Mouse (Mus musculus) stomach, postnatal 0 days (tissue): ENCODE results near the gene Degs2. TPM values are rescaled to one million over a fixed set of nuclear protein-coding genes. Genes with fewer than 3 reads are reported as not detected.

ENCODE experiments used
- ATAC-seq: fragments of 200-750 bp; cut with Nextera tagmentation; 2 replicates; pipeline ENCODE4 v1.8.0; 2017; ENCODE audit not compliant: low FRiP score, low TSS enrichment
- DNase-seq: peaks from one replicate; pipeline ENCODE4 v3.0.0-alpha.2; 2016; ENCODE audit warnings: low spot score
- H3K27ac ChIP-seq: fragments of 300-500 bp; sonication (generic); replicated peaks from 2 replicates; pipeline ENCODE4 v1.5.1; 2014; ENCODE audit warnings: mild to moderate bottlenecking, control low read depth
- H3K27me3 ChIP-seq: fragments of 300-500 bp; sonication (generic); 2 replicates; pipeline ENCODE4 v1.6.1; 2014; ENCODE audit warnings: low read length; ENCODE audit not compliant: control insufficient read depth, insufficient read depth
- H3K36me3 ChIP-seq: fragments of 300-500 bp; sonication (generic); 2 replicates; pipeline ENCODE4 v1.6.1; 2014; ENCODE audit warnings: low read length, mixed read lengths; ENCODE audit not compliant: control insufficient read depth, insufficient read depth
- H3K4me1 ChIP-seq: fragments of 300-500 bp; sonication (generic); replicated peaks from 2 replicates; pipeline ENCODE4 v1.6.1; 2014; ENCODE audit warnings: antibody characterized with exemption; ENCODE audit not compliant: control insufficient read depth, insufficient read depth
- H3K4me2 ChIP-seq: fragments of 300-500 bp; sonication (generic); replicated peaks from 2 replicates; pipeline ENCODE4 v1.6.1; 2014; ENCODE audit warnings: low read depth, mild to moderate bottlenecking, control low read depth, moderate library complexity
- H3K4me3 ChIP-seq: fragments of 300-500 bp; sonication (generic); 2 replicates; pipeline ENCODE4 v1.5.1; 2014; ENCODE audit warnings: low read depth, low read length, control low read depth
- H3K9ac ChIP-seq: fragments of 300-500 bp; sonication (generic); 2 replicates; pipeline ENCODE4 v1.6.1; 2014; ENCODE audit warnings: mild to moderate bottlenecking, low read length, control low read depth, mixed read lengths
- H3K9me3 ChIP-seq: fragments of 300-500 bp; sonication (generic); 2 replicates; pipeline ENCODE4 v1.6.1; 2016; ENCODE audit warnings: low read length; ENCODE audit not compliant: control insufficient read depth
- CTCF ChIP-seq: IDR thresholded peaks from 2 replicates; pipeline ENCODE4 v1.5.1; 2016; ENCODE audit warnings: antibody characterized with exemption, low read depth, mild to moderate bottlenecking, moderate library complexity
- EP300 ChIP-seq: optimal IDR thresholded peaks from 2 replicates; pipeline ENCODE3; 2016; ENCODE audit warnings: antibody characterized with exemption
- whole genome bisulfite sequencing: fragments of 180-500 bp; shearing (Covaris S2); extraction: QIAGEN DNeasy Blood & Tissue Kit; methylation state at CpG from one replicate; pipeline ENCODE4 v1.1.7; 2014; 5-methylcytosine and 5-hydroxymethylcytosine counted together
- polyA plus RNA-seq: library from polyadenylated mRNA; unstranded; fragments of >200 nt; fragmentation: Nextera tagmentation; extraction: Ambion mirVana; gene quantifications from 2 replicates; pipeline ENCODE4 v1.2.1, GENCODE M21; 2015

The Degs2 gene
- polyA plus RNA-seq, 1 experiment from 2014 or later, result 172 TPM

DNA sequence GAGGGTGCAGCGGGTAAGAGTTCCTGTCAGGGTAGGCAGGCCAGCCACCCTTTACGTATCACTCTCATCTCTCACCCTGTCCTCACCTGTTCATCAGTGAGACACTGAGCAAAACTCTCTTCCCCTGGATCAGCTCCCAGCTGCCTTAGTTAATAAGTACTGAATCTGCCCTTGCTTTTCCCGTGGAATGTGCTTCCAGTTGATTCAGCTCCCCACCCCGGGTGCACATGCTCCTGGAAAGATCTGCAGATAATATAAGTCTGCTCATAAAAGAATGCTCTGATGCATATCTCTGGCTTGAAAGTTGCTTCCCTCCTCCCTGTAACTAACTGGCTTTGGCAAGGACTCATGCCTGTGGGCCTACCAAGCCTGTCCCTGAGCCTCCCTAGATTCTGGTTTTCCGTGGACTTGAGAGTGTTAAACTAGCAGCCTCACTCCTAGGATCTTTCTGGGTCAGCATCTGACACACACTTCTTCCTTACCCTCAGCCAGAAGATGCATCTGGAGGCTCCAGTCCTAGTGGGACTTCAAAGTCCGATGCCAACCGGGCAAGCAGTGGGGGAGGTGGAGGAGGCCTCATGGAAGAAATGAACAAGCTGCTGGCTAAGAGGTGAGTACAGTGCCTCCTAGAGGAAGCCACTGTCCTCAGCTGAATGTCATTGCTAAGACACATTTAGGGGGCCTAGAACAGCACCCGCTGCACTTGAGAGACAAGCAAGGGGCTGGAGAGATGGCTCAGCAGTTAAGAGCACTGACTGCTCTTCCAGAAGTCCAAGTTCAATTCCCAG is 26.3 kb downstream of the Degs2 start:
- no peaks in the 10 kb centered on the region for H3K4me1 ChIP-seq
- DNase-seq, result no peak
- no peak overlapping the region for H3K9ac ChIP-seq
- TF ChIP-seq EP300 (no peak), CTCF (peak; percentile 61)
- H3K4me2 ChIP-seq, result no peak overlapping the region
- no peaks in the 10 kb centered on the region for H3K27me3 ChIP-seq
- H3K36me3 ChIP-seq, result peaks cover 20% of the 10 kb centered on the region
- peak overlapping the region; percentile 40; the same call in 1 of the 2 replicates for H3K27ac ChIP-seq
- WGBS, result 63% methylated on average over 8 of the region's 8 CpGs
- 0 out of 2 replicates have a peak, but pooled peaks have one; percentile 16 for ATAC-seq
- H3K9me3 ChIP-seq, result no peaks in the 10 kb centered on the region
- H3K4me3 ChIP-seq, result no peak overlapping the region

- Histone ChIP-seq H3K27ac (no peak overlapping the region; the same call in 1 of the 2 replicates), H3K36me3 (peaks cover 21% of the 10 kb centered on the region), H3K9ac (no peak overlapping the region), H3K9me3 (no peaks in the 10 kb centered on the region), H3K4me2 (no peak overlapping the region), H3K27me3 (no peaks in the 10 kb centered on the region), H3K4me1 (no peaks in the 10 kb centered on the region), H3K4me3 (no peak overlapping the region)
- DNase-seq, result no peak
- no peak for ATAC-seq
- TF ChIP-seq EP300 (no peak), CTCF (no peak)
- WGBS, result 90% methylated on average over 2 of the region's 2 CpGs
Observed at GRCm38 (mm10) chr12:108674916-108675315, 27.2 kb downstream of the Degs2 start.

GRCm38 (mm10) chr12:108674502-108674901 is 27.6 kb downstream of the Degs2 start:
- Histone ChIP-seq H3K27ac (no peak overlapping the region; the same call in 1 of the 2 replicates), H3K27me3 (no peaks in the 10 kb centered on the region), H3K36me3 (peaks cover 19% of the 10 kb centered on the region; the same call in 1 of the 2 replicates), H3K4me2 (no peak overlapping the region), H3K4me3 (no peak overlapping the region), H3K9me3 (no peaks in the 10 kb centered on the region), H3K4me1 (no peaks in the 10 kb centered on the region), H3K9ac (no peak overlapping the region)
- TF ChIP-seq EP300 (no peak), CTCF (no peak)
- DNase-seq, result no peak
- peak; percentile 22; the same call in 1 of the 2 replicates for ATAC-seq
- WGBS, result 56% methylated on average over 4 of the region's 4 CpGs

DNA sequence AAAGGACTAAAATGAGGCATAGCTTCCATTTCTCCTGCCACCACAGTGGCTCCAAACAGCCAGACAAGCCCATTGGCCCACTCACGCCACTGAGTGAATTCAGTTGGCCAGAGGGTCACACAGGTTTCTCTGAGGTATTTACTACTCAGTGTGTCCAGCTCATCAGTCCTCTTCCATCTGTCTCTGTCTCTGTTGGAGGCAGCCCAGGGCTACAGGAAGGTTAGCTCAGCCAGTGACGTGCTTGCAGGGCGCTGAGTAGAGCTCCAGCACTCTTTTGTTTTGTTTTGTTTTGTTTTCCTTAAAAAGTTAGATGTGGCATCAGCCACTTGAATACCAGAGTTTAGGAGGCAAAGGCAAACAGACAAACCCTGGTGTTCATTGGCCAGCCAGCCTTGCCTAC is 28.6 kb downstream of the Degs2 start:
- no peak overlapping the region for H3K9ac ChIP-seq
- H3K4me1 ChIP-seq, result no peaks in the 10 kb centered on the region

DNA sequence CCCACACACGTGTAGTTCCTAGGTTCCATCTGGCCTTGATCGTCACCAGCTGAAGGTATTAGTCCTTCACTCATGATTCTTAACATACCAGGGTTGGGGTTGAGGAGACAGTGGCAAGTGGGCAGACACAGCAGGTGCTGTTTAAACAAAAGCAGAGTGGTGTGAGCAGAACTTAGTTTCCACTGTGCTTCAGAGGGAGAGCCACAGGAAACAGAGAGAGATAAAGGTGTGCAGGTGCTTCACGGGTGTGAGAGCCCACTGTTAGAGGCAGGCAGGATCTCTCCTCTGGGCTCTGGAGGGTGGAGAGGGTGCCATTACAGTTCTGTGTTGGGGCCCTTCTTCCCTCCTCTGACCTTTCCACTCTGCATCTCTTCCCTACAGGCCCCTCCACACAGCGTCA is 29.2 kb downstream of the Degs2 start:
- 0 out of 2 replicates have a peak overlapping the region, but pooled peaks have one; percentile 2 for H3K9ac ChIP-seq
- 76% methylated on average over 4 of the region's 4 CpGs for WGBS
- H3K36me3 ChIP-seq, result peaks cover 13% of the 10 kb centered on the region; the same call in 1 of the 2 replicates
- no peaks in the 10 kb centered on the region for H3K4me1 ChIP-seq
- H3K4me2 ChIP-seq, result no peak overlapping the region
- no peak for TF ChIP-seq CTCF
- TF ChIP-seq EP300, result no peak
- no peak overlapping the region for H3K4me3 ChIP-seq
- no peaks in the 10 kb centered on the region for H3K27me3 ChIP-seq
- ATAC-seq (no peak), DNase-seq (no peak)
- no peak overlapping the region for H3K27ac ChIP-seq
- no peaks in the 10 kb centered on the region for H3K9me3 ChIP-seq

More for the DNA sequence above, 28.6 kb downstream of the Degs2 start:
- no peak overlapping the region for H3K27ac ChIP-seq
- no peaks in the 10 kb centered on the region for H3K9me3 ChIP-seq
- no peak overlapping the region for H3K4me2 ChIP-seq
- no peak for ATAC-seq
- no peak for DNase-seq
- no peak for TF ChIP-seq CTCF
- TF ChIP-seq EP300, result no peak
- H3K27me3 ChIP-seq, result no peaks in the 10 kb centered on the region
- H3K36me3 ChIP-seq, result peaks cover 13% of the 10 kb centered on the region; the same call in 1 of the 2 replicates
- no peak overlapping the region for H3K4me3 ChIP-seq
- 82% methylated on average over 3 of the region's 3 CpGs for WGBS

DNA sequence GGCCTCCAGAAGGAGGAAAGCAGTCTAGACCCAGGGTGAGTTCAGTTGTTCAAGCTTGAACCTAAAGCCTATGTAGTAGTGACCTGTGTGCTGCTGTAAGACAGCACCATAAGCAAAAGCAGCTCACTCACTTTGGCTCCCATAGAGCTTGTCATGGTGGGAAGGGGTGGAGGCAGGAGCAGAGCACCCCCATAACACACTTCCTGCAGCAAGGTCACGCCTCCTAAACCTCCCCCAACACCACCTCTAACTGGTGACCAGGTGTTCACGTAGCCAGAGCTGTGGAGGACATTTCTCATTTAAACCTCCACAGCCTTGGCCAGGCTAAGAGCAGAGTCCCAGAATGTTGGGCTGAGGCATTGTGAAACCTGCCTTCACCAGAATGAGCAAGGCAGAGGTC is 30.6 kb downstream of the Degs2 start:
- ATAC-seq (no peak), DNase-seq (no peak)
- 79% methylated on average over 2 of the region's 2 CpGs for WGBS

More for the DNA sequence above, 30.6 kb downstream of the Degs2 start:
- no peak overlapping the region for H3K9ac ChIP-seq
- H3K27me3 ChIP-seq, result no peaks in the 10 kb centered on the region
- no peak overlapping the region for H3K4me2 ChIP-seq
- H3K9me3 ChIP-seq, result no peaks in the 10 kb centered on the region
- peaks cover 13% of the 10 kb centered on the region; the same call in 1 of the 2 replicates for H3K36me3 ChIP-seq
- no peak overlapping the region for H3K4me3 ChIP-seq
- no peaks in the 10 kb centered on the region for H3K4me1 ChIP-seq
- H3K27ac ChIP-seq, result no peak overlapping the region
- TF ChIP-seq EP300, result no peak
- no peak for TF ChIP-seq CTCF
